ENCODE assay signal across 9 mouse cellular contexts in the genomic region with DNA sequence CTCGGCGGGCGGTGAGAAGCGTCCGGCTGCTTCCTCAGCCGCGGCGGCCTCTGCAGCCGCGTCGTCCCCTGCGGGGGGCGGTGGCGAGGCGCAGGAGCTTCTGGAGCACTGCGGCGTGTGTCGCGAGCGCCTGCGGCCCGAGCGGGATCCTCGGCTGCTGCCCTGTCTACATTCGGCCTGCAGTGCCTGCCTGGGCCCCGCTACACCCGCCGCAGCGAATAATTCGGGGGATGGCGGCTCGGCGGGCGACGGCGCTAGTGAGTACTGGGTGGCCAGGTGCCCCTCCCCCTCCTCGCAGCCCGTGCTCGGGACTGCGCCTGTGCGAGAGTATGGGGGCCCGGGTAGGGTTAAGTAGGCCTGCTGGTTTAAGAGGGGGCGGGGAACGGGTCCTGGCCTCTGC. TPM values are rescaled to one million over a fixed set of nuclear protein-coding genes. Genes with fewer than 3 reads are reported as not detected.
DNase-seq lines count a peak whose midpoint lies in the region; ATAC-seq and TF ChIP-seq lines count a peak whose summit lies in the region.
"Had no signal": no experiment of that assay in that cellular context is flagged by ENCODE, and none has a peak within 500 bp of the region (broad histone marks: within the 10 kb centered on the region; RNA-seq: fewer than 3 reads in every experiment).

No protein-coding gene starts in this region.

- DNase-seq in MN1 (ENCODE audit: low spot score) = peak; percentile 75
- peak; percentile 88 for DNase-seq in cerebellum, adult 9-10 months
- DNase-seq in frontal cortex, postnatal 10 days (ENCODE audit: low spot score in 2 of 2) = peak; percentile 84 to 86
- peak; percentile 68 for DNase-seq in hindbrain, embryonic 14.5 days (ENCODE audit: low spot score)
- peak; percentile 85 to 86 for DNase-seq in left cerebral cortex, adult 2 months (ENCODE audit: extremely low spot score in 1 of 2, low spot score in 2 of 2)
- peak; percentile 83 to 87 for DNase-seq in lung, postnatal 4 days
- peak; percentile 79 to 82 for DNase-seq in right cerebral cortex, adult 2 months (ENCODE audit: low spot score in 2 of 2)
- DNase-seq in urinary bladder, postnatal 14 days (ENCODE audit: low spot score) = peak; percentile 72

- H3K4me1 ChIP-seq in hindbrain, embryonic 14.5 days (replicated peaks; ENCODE audit: control insufficient read depth, insufficient read depth, low read length) = peaks cover 27% of the 10 kb centered on the region

- intact Hi-C loops in left cerebral cortex, adult 2 months (cut with DNase I) = loop anchor here (1.0 to 5.0 kb wide), 4 partner anchors 9 to 48 kb away; partner anchors contain the start of genes Chmp2a, Ube2m and Zfp446

- ATAC-seq in hindbrain, embryonic 14.5 days (ENCODE audit: low FRiP score) = peak; percentile 65

- no peak; the same call in 1 of the 2 replicates for TF ChIP-seq CTCF in left cerebral cortex, adult 2 months (IDR thresholded peaks at IDR 0.05)

- WGBS in hindbrain, embryonic 14.5 days = under 1% methylated on average over 29 of the region's 44 CpGs

- H3K27ac ChIP-seq in hindbrain, embryonic 14.5 days = peak overlapping the region; percentile 98
- H3K27ac ChIP-seq in left cerebral cortex, adult 2 months = peak overlapping the region; percentile 99

- no peaks in the 10 kb centered on the region for H3K27me3 ChIP-seq in hindbrain, embryonic 14.5 days (ENCODE audit: control insufficient read depth, insufficient read depth, low read length)

- H3K9ac ChIP-seq in hindbrain, embryonic 14.5 days = peak overlapping the region; percentile 94

- H3K4me3 ChIP-seq in hindbrain, embryonic 14.5 days (replicated peaks; ENCODE audit: low read length) = peak overlapping the region; percentile 99
- peak overlapping the region; percentile 77 for H3K4me3 ChIP-seq in left cerebral cortex, adult 2 months

- peak overlapping the region; percentile 99 for H3K4me2 ChIP-seq in hindbrain, embryonic 14.5 days (replicated peaks)

- peaks cover 45% of the 10 kb centered on the region for H3K36me3 ChIP-seq in hindbrain, embryonic 14.5 days (replicated peaks; ENCODE audit: control insufficient read depth, insufficient read depth)

- no peaks in the 10 kb centered on the region for H3K9me3 ChIP-seq in hindbrain, embryonic 14.5 days (ENCODE audit: control insufficient read depth, low read length)

RNA-seq across cellular contexts. Expression of gene Chmp2a, which starts 9.8 kb away (rescaled TPM):
- 173 and 184 TPM in 2 replicates for polyA plus RNA-seq in hindbrain, embryonic 14.5 days (2014; fragmentation: Nextera tagmentation; extraction: Ambion mirVana)
- total RNA-seq in left cerebral cortex, adult 2 months (2021) = 100 to 1,000 TPM; 134 to 150 TPM

RNA-seq across cellular contexts. Expression of gene Ube2m, which starts 13.3 kb away (rescaled TPM):
- 178 and 179 TPM in 2 replicates for polyA plus RNA-seq in hindbrain, embryonic 14.5 days (2014; fragmentation: Nextera tagmentation; extraction: Ambion mirVana)
- 100 to 1,000 TPM; 220 to 227 TPM for total RNA-seq in left cerebral cortex, adult 2 months (2021)

RNA-seq across cellular contexts. Expression of gene Zbtb45, which starts 15.0 kb away (rescaled TPM):
- 37.9 and 40.8 TPM in 2 replicates for polyA plus RNA-seq in hindbrain, embryonic 14.5 days (2014; fragmentation: Nextera tagmentation; extraction: Ambion mirVana)
- total RNA-seq in left cerebral cortex, adult 2 months (2021) = 10 to 100 TPM; 34.0 to 35.8 TPM

RNA-seq across cellular contexts. Expression of gene Trim28, which starts 25.9 kb away (rescaled TPM):
- polyA plus RNA-seq in hindbrain, embryonic 14.5 days (2014; fragmentation: Nextera tagmentation; extraction: Ambion mirVana) = 268 and 271 TPM in 2 replicates
- total RNA-seq in left cerebral cortex, adult 2 months (2021) = 100 to 1,000 TPM; 220 to 221 TPM

RNA-seq across cellular contexts. Expression of gene Slc27a5, which starts 26.8 kb away (rescaled TPM):
- 0.14 and 0.29 TPM in 2 replicates for polyA plus RNA-seq in hindbrain, embryonic 14.5 days (2014; fragmentation: Nextera tagmentation; extraction: Ambion mirVana)
- total RNA-seq in left cerebral cortex, adult 2 months (2021) = under 1 TPM in 1 of 2 experiments, not detected in 1; 0.44 TPM
- total RNA-seq: heart, postnatal 36 days had no signal

Comparison
In these comparisons a context has a peak if more than half of its experiments do, and no peak if none do; other contexts are left out.
1. Peak in every context shown above with its lines: DNase-seq, ATAC-seq, H3K4me3 ChIP-seq and H3K27ac ChIP-seq.